Mouse (Mus musculus) inflammation-experienced regulatory T-cells (primary cell): ENCODE results near the gene Mxd1. TPM values are rescaled to one million over a fixed set of nuclear protein-coding genes. Genes with fewer than 3 reads are reported as not detected.

Experiments used
- polyA plus RNA-seq, 2 experiments: library from polyadenylated mRNA; unstranded; fragments of 100-300 nt; shearing (Covaris generic); gene quantifications; one replicate each; pipeline ENCODE4 v1.2.1; 2017

The Mxd1 gene
- polyA plus RNA-seq = 10 to 100 TPM; 54.7 to 58.9 TPM

GRCm38 (mm10) chr6:86668580-86669239 is at the start of gene Mxd1:
TSS of gene Mxd1 (minus strand) at chr6:86669161.

GRCm38 (mm10) chr6:86683872-86684654 is 15.1 kb upstream of the Mxd1 start, which contains the start of gene Snrnp27:
TSS of gene Snrnp27 (minus strand) at chr6:86684522.

DNA sequence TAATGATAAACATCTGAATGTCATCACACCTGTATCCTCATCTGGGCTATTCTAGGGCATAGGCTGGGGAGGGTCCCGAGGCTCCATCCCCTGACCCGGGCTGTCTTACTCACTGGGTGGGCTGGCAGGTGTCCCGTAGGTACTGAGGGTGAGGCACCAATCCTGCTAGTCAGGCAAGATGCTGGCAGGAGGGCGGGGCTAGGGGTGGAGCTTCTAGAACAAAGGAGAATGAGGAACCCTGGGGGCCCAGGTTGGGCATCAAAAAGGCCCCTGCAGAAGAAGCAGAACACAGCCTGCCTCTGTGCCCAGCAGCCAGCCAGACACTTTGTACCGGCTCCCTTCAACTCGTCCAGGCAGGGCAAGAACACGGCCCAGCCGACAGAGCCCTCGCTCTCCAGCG is 41.0 kb downstream of the Mxd1 start, which contains the start of gene Asprv1:
Asprv1 (plus strand) TSS at position 219 of the 400 bp plus-strand sequence.

Other genes starting within 250 kb of the Mxd1 start
- not detected for gene Gm44790, start 242.5 kb downstream of the Mxd1 start, polyA plus RNA-seq
- gene C87436, start 230.8 kb downstream of the Mxd1 start, polyA plus RNA-seq = 10 to 100 TPM; 39.7 to 54.0 TPM
- 100 to 1,000 TPM; 296 to 370 TPM for gene Pcbp1, start 142.8 kb downstream of the Mxd1 start, polyA plus RNA-seq
- gene Asprv1, start 41.0 kb downstream of the Mxd1 start, polyA plus RNA-seq = under 1 TPM in 1 of 2 experiments, not detected in 1; 0.72 TPM
- 10 to 100 TPM; 76.9 to 97.0 TPM for gene Snrnp27, start 15.4 kb upstream of the Mxd1 start, polyA plus RNA-seq
- 10 to 100 TPM; 64.3 to 77.5 TPM for gene Gmcl1, start 64.2 kb upstream of the Mxd1 start, polyA plus RNA-seq
- gene Anxa4, start 124.4 kb upstream of the Mxd1 start, polyA plus RNA-seq = 10 to 100 TPM in 1 of 2 experiments, 1 to 10 TPM in 1; 8.7 to 21.1 TPM
- gene Aak1, start 180.4 kb upstream of the Mxd1 start, polyA plus RNA-seq = 10 to 100 TPM; 80.4 to 81.3 TPM